Mouse (Mus musculus): Measurements from ENCODE around the gene Baiap2.
A peak's percentile ranks its signal among the peaks of the same experiment; 100 is the strongest.

Baiap2 gene

DNA sequence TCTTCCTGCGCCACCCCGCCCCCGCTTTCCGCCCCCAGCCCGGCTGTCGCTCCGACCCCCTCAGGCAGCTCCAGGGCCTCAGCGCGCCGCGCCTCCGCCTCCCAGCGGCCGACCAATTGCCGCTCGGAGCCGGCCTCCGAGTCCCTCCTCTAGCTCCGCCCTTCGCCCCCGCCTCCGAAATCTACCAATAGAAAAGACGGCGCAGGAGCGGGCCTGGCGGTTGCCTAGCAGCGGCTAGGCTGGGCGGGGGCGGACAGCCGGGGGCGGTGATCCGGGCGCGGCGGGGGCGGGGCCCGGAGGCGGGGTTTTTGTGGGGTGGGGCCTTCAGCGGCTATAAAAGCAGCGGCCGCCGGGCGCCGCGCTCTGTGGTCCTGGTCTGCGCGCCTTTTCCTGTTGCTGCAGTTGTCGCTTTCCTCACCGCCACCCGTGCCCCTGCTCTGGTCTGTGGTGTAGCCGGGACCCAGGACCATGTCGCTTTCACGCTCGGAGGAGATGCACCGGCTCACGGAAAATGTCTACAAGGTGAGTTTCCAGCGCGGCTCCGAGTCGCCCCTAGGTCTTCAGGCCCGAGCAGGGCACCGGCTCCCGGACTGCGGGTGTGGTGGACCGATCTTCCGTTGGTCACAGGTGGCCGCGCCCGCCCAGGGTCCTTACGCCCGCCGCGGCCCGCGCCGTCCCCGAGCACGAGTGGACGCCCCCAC, at the start of gene Baiap2:
TSS of gene Baiap2 (plus strand) at position 37 of the 701 bp plus-strand sequence.
- DNase-seq (ENCODE audit: low read depth) = peak; percentile 71

- DNase-seq (ENCODE audit: low read depth) = no peak
Observed at GRCm38 (mm10) chr11:119893667-119894236, 48.8 kb upstream of the Baiap2 start.

- DNase-seq (ENCODE audit: low read depth) = no peak
Observed at GRCm38 (mm10) chr11:119894634-119895033, 47.9 kb upstream of the Baiap2 start.

- no peak for DNase-seq (ENCODE audit: low read depth)
Observed at GRCm38 (mm10) chr11:119897041-119897440, 45.5 kb upstream of the Baiap2 start.

DNA sequence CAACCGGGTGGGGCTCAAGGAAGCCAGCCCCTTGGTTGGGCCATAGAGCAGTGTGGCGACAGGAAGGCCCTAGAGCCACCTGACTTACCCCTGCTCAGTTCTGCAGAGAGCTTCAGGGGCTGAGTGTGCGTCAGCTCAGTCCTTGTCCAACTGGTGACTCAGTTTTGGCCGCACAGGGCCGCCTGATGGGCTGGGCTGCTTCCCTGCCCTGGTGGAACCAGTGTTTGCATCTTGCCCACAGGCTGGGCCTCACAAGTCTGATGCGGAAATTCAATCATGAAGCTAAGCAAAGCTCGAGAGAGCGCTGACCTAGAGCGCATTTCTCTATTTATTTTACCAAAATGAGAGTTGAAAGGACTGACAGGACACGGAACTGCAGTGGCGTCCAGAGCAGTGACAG, 43.6 kb upstream of the Baiap2 start:
- no peak for DNase-seq (ENCODE audit: low read depth)

- no peak for DNase-seq (ENCODE audit: low read depth)
Observed at GRCm38 (mm10) chr11:119901174-119901573, 41.4 kb upstream of the Baiap2 start.

GRCm38 (mm10) chr11:119902891-119903290, 39.7 kb upstream of the Baiap2 start:
- no peak for DNase-seq (ENCODE audit: low read depth)

DNA sequence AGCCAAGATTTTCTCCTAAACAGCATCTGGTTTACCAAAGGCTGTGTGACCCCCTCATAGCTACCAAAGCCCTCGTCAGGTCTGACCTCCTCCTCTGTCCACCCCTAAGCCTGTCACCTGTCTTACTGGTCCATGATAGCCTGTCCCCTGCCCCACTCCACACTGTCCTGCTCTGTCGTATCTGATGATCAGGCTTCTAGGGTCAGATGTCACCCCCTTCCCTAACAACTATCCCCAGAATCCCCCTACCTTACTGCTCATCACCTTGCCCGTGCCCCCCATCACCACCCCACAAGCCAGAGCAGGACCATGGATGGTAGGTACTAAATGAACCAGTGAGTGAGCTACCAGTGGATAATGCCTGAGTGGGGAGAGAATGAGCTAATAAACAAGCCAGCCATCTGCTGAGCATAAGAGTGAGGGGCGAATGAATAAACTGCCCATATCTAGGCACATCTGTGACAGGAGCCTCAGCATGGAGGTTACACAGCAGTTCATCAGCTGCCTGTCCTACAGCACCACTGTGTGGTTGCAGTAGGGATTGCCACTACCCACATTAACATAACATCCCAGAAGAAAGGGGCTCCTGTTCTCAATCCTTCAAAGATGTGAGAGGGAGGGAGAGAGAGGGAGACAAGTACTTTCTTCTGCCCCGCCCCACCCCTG, 37.8 kb upstream of the Baiap2 start:
- peak; percentile 33 for DNase-seq (ENCODE audit: low read depth)

DNA sequence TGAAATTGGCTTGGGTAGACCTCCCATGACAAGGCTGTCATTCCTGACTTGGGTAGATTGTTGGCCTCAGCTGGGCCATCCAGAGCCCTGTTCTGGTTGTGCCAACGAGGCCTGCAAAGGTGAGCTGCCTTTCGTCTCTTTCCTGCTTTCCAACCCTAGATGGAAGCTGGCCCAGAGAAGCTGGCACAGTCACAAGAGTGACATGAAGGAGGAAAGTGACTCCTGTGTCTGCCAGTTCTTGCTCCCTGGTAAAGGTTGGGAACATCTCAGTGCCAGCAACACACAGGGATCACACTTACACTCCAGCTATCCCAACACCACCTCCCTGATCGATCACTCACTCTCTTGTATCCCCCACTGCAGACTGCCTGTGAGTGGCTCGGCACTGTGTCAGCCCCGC, 36.8 kb upstream of the Baiap2 start:
- DNase-seq (ENCODE audit: low read depth) = no peak

- DNase-seq (ENCODE audit: low read depth) = no peak
Observed at GRCm38 (mm10) chr11:119907006-119907650, 35.4 kb upstream of the Baiap2 start.

DNA sequence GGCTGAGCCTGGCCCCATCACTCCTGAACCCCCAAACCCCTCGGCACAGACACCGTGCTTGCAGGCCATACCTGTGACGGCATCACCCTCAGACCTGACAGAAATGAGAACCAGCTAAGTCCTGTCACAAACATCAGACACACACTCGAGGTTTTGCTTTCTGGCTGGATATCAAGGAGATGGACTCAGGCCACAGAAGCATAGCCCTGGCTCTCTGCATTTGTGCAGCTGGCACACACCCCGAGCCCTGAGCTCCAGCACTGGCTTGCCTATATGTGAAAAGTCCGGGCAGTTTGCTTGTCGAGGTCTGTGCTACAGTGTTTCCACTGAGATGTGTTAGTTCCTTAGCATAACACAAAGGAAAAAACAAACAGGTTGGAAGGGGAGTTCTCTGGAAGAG, 34.9 kb upstream of the Baiap2 start:
- no peak for DNase-seq (ENCODE audit: low read depth)

DNA sequence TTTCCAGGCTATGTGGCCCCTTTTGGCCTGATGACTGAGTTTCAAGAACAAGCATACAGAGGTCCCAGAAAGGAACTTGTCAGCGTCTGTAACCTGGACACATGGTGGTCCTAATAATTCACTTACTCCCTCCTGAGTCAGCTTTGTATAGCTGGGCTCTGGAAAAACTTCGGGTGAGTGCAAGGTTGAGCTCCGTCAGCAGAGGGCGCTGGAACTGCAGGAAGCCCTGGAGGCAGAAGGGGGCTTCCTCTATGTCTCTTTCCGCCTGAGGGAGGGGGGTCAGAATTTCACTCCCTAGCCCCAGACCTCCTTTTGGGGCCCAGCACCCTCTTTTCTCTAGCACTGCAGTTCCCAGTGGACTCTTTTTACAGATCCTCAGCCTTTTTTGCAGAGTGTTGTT, 33.1 kb upstream of the Baiap2 start:
- DNase-seq (ENCODE audit: low read depth) = no peak

- DNase-seq (ENCODE audit: low read depth) = no peak
Observed at GRCm38 (mm10) chr11:119912845-119913244, 29.7 kb upstream of the Baiap2 start.

DNA sequence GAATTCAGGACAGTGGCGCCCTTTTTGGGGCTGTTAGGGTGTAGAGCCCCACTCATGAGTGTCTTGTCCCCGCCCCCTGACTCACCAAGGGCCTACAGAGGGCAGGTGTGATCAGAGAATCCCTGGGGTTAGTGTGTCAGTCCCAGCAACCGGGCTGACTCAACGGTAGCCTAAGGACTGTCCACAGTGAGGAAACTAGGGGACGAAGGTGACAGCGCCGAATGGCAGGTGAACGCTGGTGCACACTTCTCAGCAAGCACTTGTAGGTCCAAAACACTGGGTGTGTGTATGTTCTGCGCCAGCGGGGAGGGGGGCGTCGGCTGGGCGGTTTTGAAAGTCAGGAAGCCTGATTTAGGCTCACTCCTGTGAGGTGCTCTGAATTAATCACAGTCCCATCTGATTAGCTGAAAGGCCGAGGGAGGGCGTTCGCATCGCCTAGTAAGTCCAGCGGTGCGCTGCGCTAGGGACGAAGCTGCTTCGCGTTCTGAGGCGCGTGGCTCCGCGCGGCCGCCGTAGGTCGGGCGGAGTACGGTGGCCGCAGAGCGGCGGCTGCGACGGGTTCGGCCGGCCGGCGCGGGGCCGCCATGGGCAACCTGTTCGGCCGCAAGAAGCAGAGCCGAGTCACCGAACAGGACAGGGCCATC, 29.1 kb upstream of the Baiap2 start, which contains the start of gene Chmp6:
TSS of gene Chmp6 (plus strand) at position 151 of the 644 bp plus-strand sequence.
- DNase-seq (ENCODE audit: low read depth) = peak; percentile 51

DNA sequence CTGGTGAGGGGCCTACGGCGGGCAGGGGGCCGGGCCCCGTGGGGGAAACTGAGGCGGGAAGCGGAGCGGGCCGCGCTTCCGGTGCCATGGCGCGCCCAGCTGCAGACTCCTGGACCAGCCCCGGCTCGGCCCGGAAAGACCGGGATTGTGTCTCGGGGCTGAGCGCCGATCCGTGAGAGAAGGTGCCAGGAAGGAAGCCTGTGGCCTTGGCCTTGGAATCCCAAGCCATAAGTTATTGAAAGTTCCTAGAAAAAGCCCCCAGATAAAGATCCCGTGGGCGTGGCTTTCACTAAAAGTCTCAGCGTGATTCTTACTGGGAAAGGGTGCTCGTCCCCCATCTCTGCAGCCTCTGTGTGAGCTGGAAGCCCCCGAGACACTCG, 28.6 kb upstream of the Baiap2 start:
- DNase-seq (ENCODE audit: low read depth) = no peak

GRCm38 (mm10) chr11:119914381-119914780, 28.2 kb upstream of the Baiap2 start:
- no peak for DNase-seq (ENCODE audit: low read depth)

- no peak for DNase-seq (ENCODE audit: low read depth)
Observed at GRCm38 (mm10) chr11:119915666-119916065, 26.9 kb upstream of the Baiap2 start.

DNA sequence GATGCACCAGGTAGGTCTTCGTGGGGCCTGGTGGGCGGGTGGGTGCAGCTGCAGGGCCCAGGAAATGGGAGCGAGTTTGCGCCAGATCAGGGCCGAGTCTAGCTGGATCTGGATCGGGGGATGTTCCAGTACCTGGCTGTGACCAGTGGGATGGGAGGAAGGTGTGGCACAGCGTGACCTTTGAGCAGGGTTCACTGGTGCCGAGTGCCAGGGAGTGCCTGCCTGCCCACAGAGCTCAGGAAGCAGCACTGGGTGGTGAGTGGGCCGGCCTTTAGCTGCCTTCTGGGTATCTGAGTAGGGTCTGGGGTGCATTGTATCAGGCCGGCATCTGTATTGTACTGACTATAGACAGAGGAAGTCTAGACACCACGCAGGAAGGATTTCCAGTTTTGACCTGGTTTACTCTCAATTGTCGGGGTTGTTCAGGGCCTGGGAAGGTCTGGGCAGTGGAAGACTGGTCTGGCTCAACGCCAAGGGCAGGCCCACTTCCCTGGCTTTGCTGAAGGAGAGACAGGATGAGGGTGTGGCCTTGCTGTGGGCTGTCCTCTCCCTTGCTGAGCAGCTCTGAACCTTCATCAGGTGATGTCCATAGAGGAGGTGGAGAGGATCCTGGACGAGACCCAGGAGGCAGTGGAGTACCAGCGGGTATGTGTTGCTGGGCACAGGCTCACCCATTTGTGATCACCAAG, 26.3 kb upstream of the Baiap2 start:
- no peak for DNase-seq (ENCODE audit: low read depth)

DNA sequence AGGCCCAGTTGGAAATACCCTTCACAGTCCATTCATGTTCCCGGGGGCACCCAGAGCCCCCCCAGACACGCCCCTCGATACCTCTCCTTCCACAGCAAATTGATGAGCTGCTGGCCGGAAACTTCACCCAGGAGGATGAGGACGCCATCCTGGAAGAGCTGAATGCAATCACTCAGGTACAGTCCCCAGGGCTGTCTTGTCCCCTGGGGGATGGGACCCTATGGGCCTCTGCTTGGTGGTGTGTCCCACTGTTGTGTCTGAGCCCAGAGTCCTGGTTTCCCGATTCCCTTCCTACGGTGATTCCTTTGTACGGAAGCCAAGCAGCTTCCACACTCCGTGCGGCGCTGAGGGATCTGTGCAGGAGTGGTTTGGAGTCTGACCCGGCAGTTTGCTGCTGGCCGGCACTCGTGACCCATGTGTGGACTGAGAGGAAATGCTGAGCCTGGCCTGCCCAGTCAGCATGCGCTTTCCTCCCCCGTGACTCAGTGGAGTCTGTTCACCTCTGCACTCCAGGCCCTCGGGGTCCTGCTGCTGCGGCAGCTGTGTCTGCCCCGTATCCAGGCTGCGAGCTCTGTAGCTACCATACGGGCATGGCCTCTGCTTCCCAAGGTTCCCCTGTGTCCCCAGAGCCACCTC, 25.6 kb upstream of the Baiap2 start:
- no peak for DNase-seq (ENCODE audit: low read depth)

GRCm38 (mm10) chr11:119918521-119918920, 24.0 kb upstream of the Baiap2 start:
- no peak for DNase-seq (ENCODE audit: low read depth)

- no peak for DNase-seq (ENCODE audit: low read depth)
Observed at GRCm38 (mm10) chr11:119919432-119919831, 23.1 kb upstream of the Baiap2 start.

All from fibroblast of lung, adult 2 months (primary cell).